Mouse (Mus musculus): Measurements from ENCODE around the gene Olfr155. TPM values are rescaled to one million over a fixed set of nuclear protein-coding genes. Genes with fewer than 3 reads are reported as not detected.

The Olfr155 gene
- polyA plus RNA-seq, 1 experiment = not detected

- Histone ChIP-seq H3K36me3 (ENCODE audit: control insufficient read depth, insufficient read depth) (no peaks in the 10 kb centered on the region), H3K4me3 (ENCODE audit: insufficient read depth, poor library complexity, severe bottlenecking) (no peak overlapping the region), H3ac (ENCODE audit: control insufficient read depth, insufficient read length, low read depth) (no peak overlapping the region), H3K27me3 (ENCODE audit: control insufficient read depth, insufficient read depth, insufficient read length) (no peaks in the 10 kb centered on the region), H3K79me2 (ENCODE audit: control insufficient read depth, insufficient read depth) (no peaks in the 10 kb centered on the region), H3K79me3 (ENCODE audit: low read depth) (no peaks in the 10 kb centered on the region)
- TF ChIP-seq MYOG (IDR thresholded peaks at IDR 0.05; ENCODE audit: control insufficient read depth, extremely low read depth, insufficient read length) (no peak), MYOD1 (IDR thresholded peaks at IDR 0.05; ENCODE audit: control insufficient read depth, insufficient read length, low read depth) (no peak), MAX (IDR thresholded peaks at IDR 0.05) (no peak)
These were observed 45.8 kb downstream of the Olfr155 start for GRCm38 (mm10) chr4:43897209-43897608.

GRCm38 (mm10) chr4:43899197-43899596 is 47.8 kb downstream of the Olfr155 start:
- no peaks in the 10 kb centered on the region for H3K27me3 ChIP-seq (ENCODE audit: control insufficient read depth, insufficient read depth, insufficient read length)
- no peak overlapping the region for H3K4me3 ChIP-seq (ENCODE audit: insufficient read depth, poor library complexity, severe bottlenecking)
- H3ac ChIP-seq (ENCODE audit: control insufficient read depth, insufficient read length, low read depth) = no peak overlapping the region
- TF ChIP-seq CEBPB (IDR thresholded peaks at IDR 0.05; ENCODE audit: low read depth) (no peak), CTCF (IDR thresholded peaks at IDR 0.05; ENCODE audit: control insufficient read depth, insufficient read depth, insufficient read length) (no peak), MAX (IDR thresholded peaks at IDR 0.05) (no peak), FOSL1 (IDR thresholded peaks at IDR 0.05; ENCODE audit: insufficient read depth, low read length, poor library complexity, severe bottlenecking) (no peak), MYOG (IDR thresholded peaks at IDR 0.05; ENCODE audit: control insufficient read depth, extremely low read depth, insufficient read length) (no peak), MYOD1 (IDR thresholded peaks at IDR 0.05; ENCODE audit: control insufficient read depth, insufficient read length, low read depth) (no peak), USF1 (IDR thresholded peaks at IDR 0.05; ENCODE audit: low read depth) (no peak)
- H3K79me3 ChIP-seq (ENCODE audit: low read depth) = no peaks in the 10 kb centered on the region
- H3K36me3 ChIP-seq (ENCODE audit: control insufficient read depth, insufficient read depth) = no peaks in the 10 kb centered on the region
- H3K79me2 ChIP-seq (ENCODE audit: control insufficient read depth, insufficient read depth) = no peaks in the 10 kb centered on the region

- Histone ChIP-seq H3K4me3 (ENCODE audit: insufficient read depth, poor library complexity, severe bottlenecking) (no peak overlapping the region), H3K27me3 (ENCODE audit: control insufficient read depth, insufficient read depth, insufficient read length) (no peaks in the 10 kb centered on the region)
These were observed 52.3 kb downstream of the Olfr155 start for GRCm38 (mm10) chr4:43903690-43904089.

GRCm38 (mm10) chr4:43906443-43906842 is 55.1 kb downstream of the Olfr155 start:
- H3K27me3 ChIP-seq (ENCODE audit: control insufficient read depth, insufficient read depth, insufficient read length) = no peaks in the 10 kb centered on the region
- no peaks in the 10 kb centered on the region for H3K36me3 ChIP-seq (ENCODE audit: control insufficient read depth, insufficient read depth)
- H3K4me3 ChIP-seq (ENCODE audit: insufficient read depth, poor library complexity, severe bottlenecking) = no peak overlapping the region
- no peaks in the 10 kb centered on the region for H3K79me3 ChIP-seq (ENCODE audit: low read depth)
- TF ChIP-seq CTCF (IDR thresholded peaks at IDR 0.05; ENCODE audit: control insufficient read depth, insufficient read depth, insufficient read length) (no peak), MYOD1 (IDR thresholded peaks at IDR 0.05; ENCODE audit: control insufficient read depth, insufficient read length, low read depth) (no peak), FOSL1 (IDR thresholded peaks at IDR 0.05; ENCODE audit: insufficient read depth, low read length, poor library complexity, severe bottlenecking) (no peak)
- H3K79me2 ChIP-seq (ENCODE audit: control insufficient read depth, insufficient read depth) = no peaks in the 10 kb centered on the region
- no peak overlapping the region for H3ac ChIP-seq (ENCODE audit: control insufficient read depth, insufficient read length, low read depth)

More at GRCm38 (mm10) chr4:43903690-43904089, 52.3 kb downstream of the Olfr155 start:
- H3K36me3 ChIP-seq (ENCODE audit: control insufficient read depth, insufficient read depth) = no peaks in the 10 kb centered on the region
- H3K79me3 ChIP-seq (ENCODE audit: low read depth) = no peaks in the 10 kb centered on the region
- TF ChIP-seq MAX (IDR thresholded peaks at IDR 0.05) = no peak
- TF ChIP-seq USF1 (IDR thresholded peaks at IDR 0.05; ENCODE audit: low read depth) = no peak
- TF ChIP-seq MYOD1 (IDR thresholded peaks at IDR 0.05; ENCODE audit: control insufficient read depth, insufficient read length, low read depth) = no peak
- no peak for TF ChIP-seq FOSL1 (IDR thresholded peaks at IDR 0.05; ENCODE audit: insufficient read depth, low read length, poor library complexity, severe bottlenecking)
- TF ChIP-seq CEBPB (IDR thresholded peaks at IDR 0.05; ENCODE audit: low read depth) = no peak
- no peak for TF ChIP-seq MYOG (IDR thresholded peaks at IDR 0.05; ENCODE audit: control insufficient read depth, extremely low read depth, insufficient read length)
- TF ChIP-seq CTCF (IDR thresholded peaks at IDR 0.05; ENCODE audit: control insufficient read depth, insufficient read depth, insufficient read length) = no peak
- no peaks in the 10 kb centered on the region for H3K79me2 ChIP-seq (ENCODE audit: control insufficient read depth, insufficient read depth)
- no peak overlapping the region for H3ac ChIP-seq (ENCODE audit: control insufficient read depth, insufficient read length, low read depth)

Other genes starting within 250 kb of the Olfr155 start
- gene Npr2, start 219.6 kb upstream of the Olfr155 start, polyA plus RNA-seq (2012; fragmentation: generic; extraction: Trizol) = 7.3 TPM
- gene Spag8, start 198.0 kb upstream of the Olfr155 start, polyA plus RNA-seq (2012; fragmentation: generic; extraction: Trizol) = 0.04 TPM
- gene Hint2, start 195.1 kb upstream of the Olfr155 start, polyA plus RNA-seq (2012; fragmentation: generic; extraction: Trizol) = 48.0 TPM
- gene Tmem8b, start 182.6 kb upstream of the Olfr155 start, polyA plus RNA-seq (2012; fragmentation: generic; extraction: Trizol) = 0.16 TPM
- 1.4 TPM for gene Fam221b, start 182.4 kb upstream of the Olfr155 start, polyA plus RNA-seq (2012; fragmentation: generic; extraction: Trizol)
- not detected for gene Olfr70, start 150.8 kb upstream of the Olfr155 start, polyA plus RNA-seq (2012; fragmentation: generic; extraction: Trizol)
- not detected for gene Olfr71, start 141.3 kb upstream of the Olfr155 start, polyA plus RNA-seq (2012; fragmentation: generic; extraction: Trizol)
- 5.0 TPM for gene Hrct1, start 124.4 kb upstream of the Olfr155 start, polyA plus RNA-seq (2012; fragmentation: generic; extraction: Trizol)
- gene Spaar, start 121.5 kb upstream of the Olfr155 start, polyA plus RNA-seq (2012; fragmentation: generic; extraction: Trizol) = 0.11 TPM
- not detected for gene Olfr159, start 80.6 kb upstream of the Olfr155 start, polyA plus RNA-seq (2012; fragmentation: generic; extraction: Trizol)
- not detected for gene Olfr156, start 27.7 kb upstream of the Olfr155 start, polyA plus RNA-seq (2012; fragmentation: generic; extraction: Trizol)
- gene Olfr157, start 11.4 kb upstream of the Olfr155 start, polyA plus RNA-seq (2012; fragmentation: generic; extraction: Trizol) = not detected
- 0.61 TPM for gene Reck, start 24.0 kb downstream of the Olfr155 start, polyA plus RNA-seq (2012; fragmentation: generic; extraction: Trizol)
- gene Glipr2, start 105.8 kb downstream of the Olfr155 start, polyA plus RNA-seq (2012; fragmentation: generic; extraction: Trizol) = 101 TPM
- 0.04 TPM for gene Ccin, start 131.9 kb downstream of the Olfr155 start, polyA plus RNA-seq (2012; fragmentation: generic; extraction: Trizol)
- gene Clta, start 152.9 kb downstream of the Olfr155 start, polyA plus RNA-seq (2012; fragmentation: generic; extraction: Trizol) = 470 TPM
- gene Gne, start 232.6 kb downstream of the Olfr155 start, polyA plus RNA-seq (2012; fragmentation: generic; extraction: Trizol) = 15.1 TPM

Measured in C2C12 (cell line).